Mouse (Mus musculus) stomach, postnatal 0 days (tissue): ENCODE data around the gene Sash1.
A peak's percentile ranks its signal among the peaks of the same experiment; 100 is the strongest.

Experiments used
- CTCF ChIP-seq: IDR thresholded peaks from 2 replicates; pipeline ENCODE4 v1.5.1; 2016; ENCODE audit warnings: antibody characterized with exemption, low read depth, mild to moderate bottlenecking, moderate library complexity
- EP300 ChIP-seq: optimal IDR thresholded peaks from 2 replicates; pipeline ENCODE3; 2016; ENCODE audit warnings: antibody characterized with exemption

DNA sequence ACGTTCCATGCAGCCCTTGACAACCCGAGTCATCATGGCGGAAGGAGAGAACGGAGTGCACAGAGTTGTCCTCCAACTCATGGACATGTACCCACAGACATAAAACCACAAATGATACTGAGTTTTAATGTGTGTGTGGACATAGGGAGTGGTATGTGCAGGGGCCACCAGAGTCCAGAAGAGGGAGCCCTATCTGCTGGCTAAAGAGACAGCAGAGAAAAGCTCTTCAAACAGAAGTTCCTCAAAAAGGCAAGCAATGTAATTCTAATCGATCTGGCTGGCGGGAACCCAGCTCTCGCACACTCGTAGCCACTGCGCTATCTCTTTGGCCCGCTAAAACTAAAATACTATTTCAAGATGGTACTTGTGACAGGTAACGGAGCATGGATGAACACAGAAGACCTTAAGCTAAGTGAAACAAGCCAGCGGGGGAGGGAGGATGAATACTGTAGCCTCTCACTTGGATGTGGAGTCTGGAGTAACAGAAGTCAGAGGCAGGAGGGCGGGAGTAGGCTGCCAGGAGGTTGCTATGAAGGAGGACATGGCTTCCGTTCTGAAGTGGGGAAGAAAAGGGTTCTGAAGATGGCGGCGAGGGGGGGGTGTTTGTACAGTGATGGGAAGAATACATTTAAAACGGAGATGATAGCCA is 51.9 kb downstream of the Sash1 start:
- peak; percentile 69 for TF ChIP-seq CTCF
- TF ChIP-seq EP300 = no peak
